Mouse (Mus musculus) spleen, adult 12 weeks (tissue): Measurements from ENCODE around the gene 9130023H24Rik.

ENCODE experiments used
- DNase-seq: peaks from one replicate; pipeline ENCODE4 v3.0.0; 2022; ENCODE audit warnings: low spot score

Gene 9130023H24Rik

GRCm38 (mm10) chr7:128237927-128238778 lies at the start of gene 9130023H24Rik:
Gene 9130023H24Rik (minus strand): TSS chr7:128238031.
- DNase-seq = peak; percentile 100

GRCm38 (mm10) chr7:128285060-128285459 lies 47.2 kb upstream of the 9130023H24Rik start:
- no peak for DNase-seq

- DNase-seq = no peak
Observed at GRCm38 (mm10) chr7:128284047-128284446, 46.2 kb upstream of the 9130023H24Rik start.

- no peak for DNase-seq
Observed at GRCm38 (mm10) chr7:128282532-128283244, 44.9 kb upstream of the 9130023H24Rik start.

GRCm38 (mm10) chr7:128281765-128282164 lies 43.9 kb upstream of the 9130023H24Rik start:
- DNase-seq = no peak

GRCm38 (mm10) chr7:128279750-128280149 lies 41.9 kb upstream of the 9130023H24Rik start:
- no peak for DNase-seq

- no peak for DNase-seq
Observed at GRCm38 (mm10) chr7:128276051-128276450, 38.2 kb upstream of the 9130023H24Rik start.

GRCm38 (mm10) chr7:128271496-128271895 lies 33.7 kb upstream of the 9130023H24Rik start:
- DNase-seq = no peak

- DNase-seq = peak; percentile 59
Observed at GRCm38 (mm10) chr7:128270431-128270850, 32.6 kb upstream of the 9130023H24Rik start.

- no peak for DNase-seq
Observed at GRCm38 (mm10) chr7:128267813-128268212, 30.0 kb upstream of the 9130023H24Rik start.

GRCm38 (mm10) chr7:128267391-128267790 lies 29.6 kb upstream of the 9130023H24Rik start:
- no peak for DNase-seq

GRCm38 (mm10) chr7:128266056-128266455 lies 28.2 kb upstream of the 9130023H24Rik start:
- no peak for DNase-seq

- no peak for DNase-seq
Observed at GRCm38 (mm10) chr7:128265411-128265810, 27.6 kb upstream of the 9130023H24Rik start, which contains the start of gene Slc5a2. Gene Slc5a2 (plus strand): TSS chr7:128265657.

GRCm38 (mm10) chr7:128256783-128257334 lies 19.0 kb upstream of the 9130023H24Rik start:
- no peak for DNase-seq

GRCm38 (mm10) chr7:128255757-128256156 lies 17.9 kb upstream of the 9130023H24Rik start:
- no peak for DNase-seq

GRCm38 (mm10) chr7:128254978-128255377 lies 17.1 kb upstream of the 9130023H24Rik start:
- DNase-seq = no peak

- DNase-seq = no peak
Observed at GRCm38 (mm10) chr7:128252609-128253008, 14.8 kb upstream of the 9130023H24Rik start.

- no peak for DNase-seq
Observed at GRCm38 (mm10) chr7:128251946-128252345, 14.1 kb upstream of the 9130023H24Rik start.

GRCm38 (mm10) chr7:128249998-128250397 lies 12.2 kb upstream of the 9130023H24Rik start:
- no peak for DNase-seq

- DNase-seq = no peak
Observed at GRCm38 (mm10) chr7:128248081-128249042, 10.5 kb upstream of the 9130023H24Rik start.

GRCm38 (mm10) chr7:128247443-128247842 lies 9.6 kb upstream of the 9130023H24Rik start:
- peak; percentile 70 for DNase-seq
